Mouse (Mus musculus) liver, adult 2 months (tissue): Measurements from ENCODE around the gene Bcl2l14.

Source experiments
- CTCF ChIP-seq: fragments of 200-500 bp; IDR thresholded peaks from 2 replicates; pipeline ENCODE4 v1.5.1; 2011; ENCODE audit warnings: low read depth, low read length, control low read depth
- POLR2A ChIP-seq: fragments of 200-500 bp; IDR thresholded peaks from 2 replicates; pipeline ENCODE4 v1.6.1; 2011; ENCODE audit warnings: low read length, control low read depth; ENCODE audit not compliant: insufficient read depth; ENCODE audit errors: extremely low read depth

GRCm38 (mm10) chr6:134390837-134391236 lies 5.3 kb upstream of the Bcl2l14 start:
- TF ChIP-seq CTCF, result no peak
- TF ChIP-seq POLR2A, result no peak
